Mouse (Mus musculus) stomach, postnatal 0 days (tissue): ENCODE data around the gene Trp63. TPM values are rescaled to one million over a fixed set of nuclear protein-coding genes. Genes with fewer than 3 reads are reported as not detected.
A peak's percentile ranks its signal among the peaks of the same experiment; 100 is the strongest.

Experiments
- ATAC-seq: fragments of 200-750 bp; cut with Nextera tagmentation; 2 replicates; pipeline ENCODE4 v1.8.0; 2017; ENCODE audit not compliant: low FRiP score, low TSS enrichment
- DNase-seq: peaks from one replicate; pipeline ENCODE4 v3.0.0-alpha.2; 2016; ENCODE audit warnings: low spot score
- H3K27ac ChIP-seq: fragments of 300-500 bp; sonication (generic); replicated peaks from 2 replicates; pipeline ENCODE4 v1.5.1; 2014; ENCODE audit warnings: mild to moderate bottlenecking, control low read depth
- H3K27me3 ChIP-seq: fragments of 300-500 bp; sonication (generic); 2 replicates; pipeline ENCODE4 v1.6.1; 2014; ENCODE audit warnings: low read length; ENCODE audit not compliant: control insufficient read depth, insufficient read depth
- H3K36me3 ChIP-seq: fragments of 300-500 bp; sonication (generic); 2 replicates; pipeline ENCODE4 v1.6.1; 2014; ENCODE audit warnings: low read length, mixed read lengths; ENCODE audit not compliant: control insufficient read depth, insufficient read depth
- H3K4me1 ChIP-seq: fragments of 300-500 bp; sonication (generic); replicated peaks from 2 replicates; pipeline ENCODE4 v1.6.1; 2014; ENCODE audit warnings: antibody characterized with exemption; ENCODE audit not compliant: control insufficient read depth, insufficient read depth
- H3K4me2 ChIP-seq: fragments of 300-500 bp; sonication (generic); replicated peaks from 2 replicates; pipeline ENCODE4 v1.6.1; 2014; ENCODE audit warnings: low read depth, mild to moderate bottlenecking, control low read depth, moderate library complexity
- H3K4me3 ChIP-seq: fragments of 300-500 bp; sonication (generic); 2 replicates; pipeline ENCODE4 v1.5.1; 2014; ENCODE audit warnings: low read depth, low read length, control low read depth
- H3K9ac ChIP-seq: fragments of 300-500 bp; sonication (generic); 2 replicates; pipeline ENCODE4 v1.6.1; 2014; ENCODE audit warnings: mild to moderate bottlenecking, low read length, control low read depth, mixed read lengths
- H3K9me3 ChIP-seq: fragments of 300-500 bp; sonication (generic); 2 replicates; pipeline ENCODE4 v1.6.1; 2016; ENCODE audit warnings: low read length; ENCODE audit not compliant: control insufficient read depth
- CTCF ChIP-seq: IDR thresholded peaks from 2 replicates; pipeline ENCODE4 v1.5.1; 2016; ENCODE audit warnings: antibody characterized with exemption, low read depth, mild to moderate bottlenecking, moderate library complexity
- EP300 ChIP-seq: optimal IDR thresholded peaks from 2 replicates; pipeline ENCODE3; 2016; ENCODE audit warnings: antibody characterized with exemption
- WGBS: fragments of 180-500 bp; shearing (Covaris S2); extraction: QIAGEN DNeasy Blood & Tissue Kit; methylation state at CpG from one replicate; pipeline ENCODE4 v1.1.7; 2014; 5-methylcytosine and 5-hydroxymethylcytosine counted together
- polyA plus RNA-seq: library from polyadenylated mRNA; unstranded; fragments of >200 nt; fragmentation: Nextera tagmentation; extraction: Ambion mirVana; gene quantifications from 2 replicates; pipeline ENCODE4 v1.2.1, GENCODE M21; 2015

Gene Trp63
- polyA plus RNA-seq, 1 experiment from 2014 or later, result 21.6 TPM

DNA sequence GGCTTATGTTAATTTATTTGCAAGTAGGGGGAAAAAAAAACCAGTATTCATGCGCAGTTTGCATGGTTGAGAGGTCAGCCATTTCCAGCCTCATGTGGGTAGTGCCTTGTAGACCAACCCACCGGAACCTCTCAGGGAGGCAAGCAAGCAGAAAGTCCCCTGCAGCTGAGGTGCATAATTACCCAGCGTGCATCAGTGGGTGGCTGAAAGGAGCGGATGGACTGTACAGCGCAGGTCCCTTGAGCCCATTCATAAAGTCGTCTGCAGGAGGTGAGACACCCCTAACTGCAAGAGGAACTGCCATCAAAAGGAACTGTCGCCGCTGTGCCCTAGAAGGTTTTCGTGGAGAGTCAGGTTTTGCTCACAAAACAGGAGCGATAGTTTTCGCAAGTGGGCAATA is 68.3 kb downstream of the Trp63 start:
- Histone ChIP-seq H3K4me3 (no peak overlapping the region), H3K9ac (no peak overlapping the region), H3K4me2 (no peak overlapping the region), H3K36me3 (no peaks in the 10 kb centered on the region), H3K9me3 (no peaks in the 10 kb centered on the region), H3K27ac (no peak overlapping the region), H3K4me1 (no peaks in the 10 kb centered on the region), H3K27me3 (no peaks in the 10 kb centered on the region)
- ATAC-seq (no peak), DNase-seq (no peak)
- no peak for TF ChIP-seq EP300
- TF ChIP-seq CTCF, result no peak
- 92% methylated on average over 11 of the region's 11 CpGs for WGBS

DNA sequence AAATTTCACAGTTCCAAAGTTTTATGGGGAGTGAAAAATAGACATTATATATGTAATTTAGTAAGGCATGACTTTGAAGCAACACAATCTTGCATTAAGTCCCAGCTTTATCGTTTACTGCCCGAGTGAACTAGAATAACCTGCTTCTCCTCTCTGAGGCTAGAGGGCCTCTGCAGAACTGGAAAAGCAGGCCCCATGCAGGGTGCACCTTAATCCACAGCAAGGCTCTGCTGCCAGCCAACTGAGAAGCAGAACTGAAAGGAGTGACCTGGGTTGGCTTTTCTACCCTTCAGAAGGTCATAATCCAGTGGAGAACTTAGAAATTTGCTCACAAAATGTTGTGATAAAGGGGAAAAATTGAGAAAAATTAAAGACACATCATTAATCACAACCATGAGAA is 74.5 kb downstream of the Trp63 start:
- H3K4me2 ChIP-seq, result no peak overlapping the region
- ATAC-seq, result peak; percentile 64; the same call in 1 of the 2 replicates
- H3K4me1 ChIP-seq, result no peaks in the 10 kb centered on the region
- 55% methylated on average over 2 of the region's 2 CpGs for WGBS
- H3K27ac ChIP-seq, result 0 out of 2 replicates have a peak overlapping the region, but pooled peaks have one; percentile 8
- TF ChIP-seq EP300, result peak; percentile 86
- TF ChIP-seq CTCF, result peak; percentile 11; the same call in 1 of the 2 replicates
- peak; percentile 68 for DNase-seq
- H3K27me3 ChIP-seq, result no peaks in the 10 kb centered on the region
- no peaks in the 10 kb centered on the region for H3K9me3 ChIP-seq
- no peak overlapping the region for H3K4me3 ChIP-seq
- no peak overlapping the region for H3K9ac ChIP-seq
- no peaks in the 10 kb centered on the region for H3K36me3 ChIP-seq

DNA sequence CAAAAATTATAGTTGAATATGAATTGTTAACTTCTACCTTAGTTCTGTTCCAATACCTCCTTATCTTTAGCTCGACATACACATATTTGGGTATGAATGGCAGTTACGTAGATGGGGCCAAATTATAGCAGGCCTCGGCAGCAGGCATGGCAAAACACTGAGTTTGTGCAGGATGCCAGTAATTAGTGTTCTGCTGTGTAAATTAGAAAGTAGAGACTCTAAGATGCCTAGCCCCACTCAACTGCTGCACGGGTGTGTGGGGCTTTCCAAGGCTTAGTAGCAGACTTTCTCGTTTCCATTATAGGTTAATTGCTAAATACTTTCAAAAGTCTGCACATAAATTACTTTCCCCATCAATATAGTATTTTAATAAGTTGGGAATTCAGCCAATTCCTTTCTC is 82.0 kb downstream of the Trp63 start:
- Histone ChIP-seq H3K9ac (no peak overlapping the region), H3K27me3 (no peaks in the 10 kb centered on the region), H3K36me3 (no peaks in the 10 kb centered on the region), H3K27ac (no peak overlapping the region), H3K4me3 (no peak overlapping the region), H3K4me2 (no peak overlapping the region), H3K4me1 (no peaks in the 10 kb centered on the region), H3K9me3 (no peaks in the 10 kb centered on the region)
- DNase-seq, result no peak
- WGBS, result 71% methylated on average over 5 of the region's 5 CpGs
- ATAC-seq, result no peak
- no peak for TF ChIP-seq CTCF
- no peak for TF ChIP-seq EP300

DNA sequence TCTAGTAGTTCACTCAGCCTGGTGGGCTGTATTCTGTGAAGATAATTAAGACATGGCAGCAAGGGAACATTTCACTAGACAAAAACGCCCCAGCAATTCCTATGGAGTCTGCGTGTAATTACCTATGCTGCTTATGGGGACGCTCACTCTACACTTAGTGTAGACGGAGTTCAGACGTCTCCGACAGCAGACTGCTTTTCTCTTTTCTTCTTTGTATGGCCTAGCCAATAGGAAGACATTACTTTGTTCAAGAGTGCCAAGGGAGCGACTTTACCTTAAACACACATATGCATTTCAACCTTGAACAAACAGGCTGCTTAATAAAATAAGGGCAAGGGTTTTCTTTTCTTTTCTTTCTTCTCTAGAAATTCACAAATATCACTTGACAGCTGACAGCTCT is 91.0 kb downstream of the Trp63 start:
- Histone ChIP-seq H3K27ac (no peak overlapping the region), H3K36me3 (no peaks in the 10 kb centered on the region), H3K4me2 (0 out of 2 replicates have a peak overlapping the region, but pooled peaks have one; percentile 5), H3K27me3 (no peaks in the 10 kb centered on the region), H3K9ac (no peak overlapping the region), H3K4me1 (no peaks in the 10 kb centered on the region), H3K9me3 (no peaks in the 10 kb centered on the region), H3K4me3 (no peak overlapping the region)
- DNase-seq (no peak), ATAC-seq (no peak; the same call in 1 of the 2 replicates)
- 49% methylated on average over 7 of the region's 7 CpGs for WGBS
- no peak for TF ChIP-seq EP300
- TF ChIP-seq CTCF, result no peak

DNA sequence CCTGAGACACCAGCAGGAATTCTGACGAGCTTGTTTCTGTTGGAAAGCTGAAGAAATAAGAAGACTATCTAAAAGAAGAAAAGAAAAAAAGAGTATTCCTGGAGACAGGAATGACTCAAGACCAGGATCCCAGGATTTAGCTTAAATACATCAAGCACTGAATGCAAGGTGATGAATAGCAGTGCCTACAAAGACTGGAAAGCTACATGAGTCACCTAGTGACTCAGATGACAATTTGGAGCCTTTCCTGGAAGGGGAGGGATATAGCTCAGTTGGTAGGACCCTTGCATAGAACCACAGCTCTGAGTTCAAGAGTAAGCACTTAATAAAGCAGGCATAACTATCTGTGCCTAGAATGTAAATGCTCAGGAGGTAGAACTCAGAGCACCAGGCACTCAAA is 93.9 kb downstream of the Trp63 start:
- Histone ChIP-seq H3K4me1 (no peaks in the 10 kb centered on the region), H3K4me3 (no peak overlapping the region), H3K9me3 (no peaks in the 10 kb centered on the region), H3K27me3 (no peaks in the 10 kb centered on the region), H3K27ac (no peak overlapping the region), H3K36me3 (no peaks in the 10 kb centered on the region), H3K4me2 (no peak overlapping the region), H3K9ac (no peak overlapping the region)
- TF ChIP-seq CTCF, result no peak
- TF ChIP-seq EP300, result no peak
- ATAC-seq (no peak), DNase-seq (no peak)
- 35% methylated on average over 1 of the region's 1 CpGs for WGBS

DNA sequence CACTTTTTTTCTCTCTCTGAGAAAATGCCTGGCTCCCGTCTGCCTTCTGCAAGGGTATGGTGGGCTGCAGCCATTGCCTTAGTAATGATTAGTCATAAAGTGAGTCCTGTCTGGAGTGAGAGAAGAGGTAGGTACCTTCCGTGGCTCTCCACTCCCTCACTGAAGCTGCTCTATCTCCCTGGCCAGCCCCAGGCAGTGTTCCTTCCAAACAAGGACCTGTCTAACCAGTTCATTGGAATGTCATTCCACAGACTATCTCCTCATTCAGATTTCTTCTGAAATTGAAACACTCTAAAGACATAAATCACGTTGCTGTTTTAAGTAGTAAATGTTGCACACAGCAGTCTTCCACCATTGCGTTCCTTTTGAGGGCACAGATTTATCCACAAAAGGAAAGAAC is 96.4 kb downstream of the Trp63 start:
- no peak for DNase-seq
- H3K4me1 ChIP-seq, result no peaks in the 10 kb centered on the region
- H3K27me3 ChIP-seq, result no peaks in the 10 kb centered on the region
- no peak overlapping the region for H3K4me2 ChIP-seq
- H3K9me3 ChIP-seq, result no peaks in the 10 kb centered on the region
- 51% methylated on average over 4 of the region's 4 CpGs for WGBS
- H3K9ac ChIP-seq, result no peak overlapping the region
- ATAC-seq, result no peak
- no peak overlapping the region for H3K4me3 ChIP-seq
- 0 out of 2 replicates have a peak overlapping the region, but pooled peaks have one; percentile 36 for H3K27ac ChIP-seq
- no peak for TF ChIP-seq CTCF
- peak; percentile 29 for TF ChIP-seq EP300
- H3K36me3 ChIP-seq, result no peaks in the 10 kb centered on the region
